Mouse (Mus musculus) adrenal gland, postnatal 14 days (tissue): ENCODE measurements around the gene Vkorc1l1. TPM values are rescaled to one million over a fixed set of nuclear protein-coding genes. Genes with fewer than 3 reads are reported as not detected.
"Not testable (repeated sequence)": the region's sequence is repeated elsewhere in the genome, so short reads cannot be mapped to it uniquely, and the experiment has no call there.

ENCODE experiments used
- DNase-seq: peaks from one replicate; pipeline ENCODE4 v3.0.0; 2021; ENCODE audit warnings: mixed read lengths
- long read RNA-seq, 2 experiments: library from polyadenylated mRNA; stranded (forward); transcript quantifications; one replicate each; pipeline ENCODE4 v2.0.0; 2021
- total RNA-seq: library from RNA; stranded (reverse); gene quantifications from 2 replicates; pipeline ENCODE4 v1.2.3, GENCODE M21; 2021

Vkorc1l1 gene
- 30.1 and 31.2 TPM in 2 replicates for total RNA-seq
- long read RNA-seq, experiment 1, full-length matches to known transcripts = 37 of 42 reads
- long read RNA-seq, experiment 1, partial matches to known transcripts = 0 of 42 reads
- long read RNA-seq, experiment 1, other reads (novel, unspliced or antisense) = 5 of 42 reads
- long read RNA-seq, experiment 2, full-length matches to known transcripts = 36 of 38 reads
- long read RNA-seq, experiment 2, partial matches to known transcripts = 0 of 38 reads
- long read RNA-seq, experiment 2, other reads (novel, unspliced or antisense) = 2 of 38 reads

- peak; percentile 100 for DNase-seq
Measured at GRCm38 (mm10) chr5:129941495-129942045, at the start of gene Vkorc1l1. Gene Vkorc1l1 (plus strand): TSS chr5:129941970.

- DNase-seq = peak; percentile 91
Measured at GRCm38 (mm10) chr5:129895198-129896088, 46.3 kb upstream of the Vkorc1l1 start, which contains the start of gene Zbed5. Gene Zbed5 (plus strand): TSS chr5:129895723.

GRCm38 (mm10) chr5:129898449-129898848, 43.3 kb upstream of the Vkorc1l1 start, which contains the start of gene Phkg1:
Gene Phkg1 (minus strand): TSS chr5:129898549.
- no peak for DNase-seq

GRCm38 (mm10) chr5:129907775-129908174, 34.0 kb upstream of the Vkorc1l1 start:
- DNase-seq = no peak

GRCm38 (mm10) chr5:129908242-129908965, 33.4 kb upstream of the Vkorc1l1 start, which contains the start of gene Nupr1l:
Gene Nupr1l (plus strand): TSS chr5:129908540.
- DNase-seq = peak; percentile 95

GRCm38 (mm10) chr5:129909147-129909546, 32.6 kb upstream of the Vkorc1l1 start:
- DNase-seq = no peak

- no peak for DNase-seq
Measured at GRCm38 (mm10) chr5:129909591-129909990, 32.2 kb upstream of the Vkorc1l1 start.

- DNase-seq = peak; percentile 68
Measured at GRCm38 (mm10) chr5:129914024-129914423, 27.7 kb upstream of the Vkorc1l1 start.

- DNase-seq = not testable (repeated sequence)
Measured at GRCm38 (mm10) chr5:129915491-129915890, 26.3 kb upstream of the Vkorc1l1 start.

GRCm38 (mm10) chr5:129918065-129918651, 23.6 kb upstream of the Vkorc1l1 start:
- no peak for DNase-seq

GRCm38 (mm10) chr5:129918752-129919151, 23.0 kb upstream of the Vkorc1l1 start:
- DNase-seq = no peak

- peak; percentile 12 for DNase-seq
Measured at GRCm38 (mm10) chr5:129919320-129919719, 22.4 kb upstream of the Vkorc1l1 start.

- DNase-seq = no peak
Measured at GRCm38 (mm10) chr5:129921972-129922371, 19.8 kb upstream of the Vkorc1l1 start.

GRCm38 (mm10) chr5:129924820-129925452, 16.8 kb upstream of the Vkorc1l1 start:
- no peak for DNase-seq

- DNase-seq = no peak
Measured at GRCm38 (mm10) chr5:129925933-129926332, 15.8 kb upstream of the Vkorc1l1 start.

GRCm38 (mm10) chr5:129929924-129930855, 11.6 kb upstream of the Vkorc1l1 start:
- DNase-seq = peak; percentile 59

GRCm38 (mm10) chr5:129936941-129937340, 4.8 kb upstream of the Vkorc1l1 start:
- DNase-seq = no peak

GRCm38 (mm10) chr5:129940281-129940680, 1.5 kb upstream of the Vkorc1l1 start:
- DNase-seq = no peak

GRCm38 (mm10) chr5:129940736-129941494, 855 bp upstream of the Vkorc1l1 start:
- no peak for DNase-seq
